Mouse (Mus musculus) urinary bladder, postnatal 36 days (tissue): ENCODE measurements around the gene Adgrg5.

Experiments
- DNase-seq, 2 experiments: peaks; one replicate each; pipeline ENCODE4 v3.0.0; 2022; ENCODE audit warnings: low spot score in 2 of 2, mixed read lengths in 1 of 2

The Adgrg5 gene

GRCm38 (mm10) chr8:94967554-94967953 is 44.1 kb downstream of the Adgrg5 start:
- DNase-seq = peak; percentile 65 to 73

GRCm38 (mm10) chr8:94973270-94973669 is 49.8 kb downstream of the Adgrg5 start:
- DNase-seq = no peak

GRCm38 (mm10) chr8:94973786-94974185 is 50.3 kb downstream of the Adgrg5 start:
- no peak for DNase-seq

GRCm38 (mm10) chr8:94974467-94975165 is 51.1 kb downstream of the Adgrg5 start, which contains the start of gene Adgrg1:
Gene Adgrg1 (plus strand): TSS chr8:94974751.
- no peak for DNase-seq

- DNase-seq = peak; percentile 64 to 67
Measured at GRCm38 (mm10) chr8:94976651-94977417, 53.3 kb downstream of the Adgrg5 start.

- DNase-seq = no peak
Measured at GRCm38 (mm10) chr8:94978131-94978530, 54.6 kb downstream of the Adgrg5 start.

GRCm38 (mm10) chr8:94978593-94979319 is 55.3 kb downstream of the Adgrg5 start:
- DNase-seq = no peak

GRCm38 (mm10) chr8:94980176-94980575 is 56.7 kb downstream of the Adgrg5 start:
- no peak for DNase-seq

- DNase-seq = no peak
Measured at GRCm38 (mm10) chr8:94980976-94981375, 57.5 kb downstream of the Adgrg5 start.

GRCm38 (mm10) chr8:94981848-94982247 is 58.4 kb downstream of the Adgrg5 start:
- DNase-seq = no peak

GRCm38 (mm10) chr8:94983146-94983545 is 59.7 kb downstream of the Adgrg5 start:
- no peak for DNase-seq

- DNase-seq = peak in 1 of 2 experiments; percentile 66
Measured at GRCm38 (mm10) chr8:94983881-94984516, 60.5 kb downstream of the Adgrg5 start.

- no peak for DNase-seq
Measured at GRCm38 (mm10) chr8:94985023-94985422, 61.5 kb downstream of the Adgrg5 start.

- no peak for DNase-seq
Measured at GRCm38 (mm10) chr8:94986676-94987075, 63.2 kb downstream of the Adgrg5 start.

GRCm38 (mm10) chr8:94987553-94987952 is 64.1 kb downstream of the Adgrg5 start:
- DNase-seq = no peak

GRCm38 (mm10) chr8:94988619-94989018 is 65.1 kb downstream of the Adgrg5 start:
- DNase-seq = no peak

GRCm38 (mm10) chr8:94989711-94990110 is 66.2 kb downstream of the Adgrg5 start:
- DNase-seq = no peak

GRCm38 (mm10) chr8:94990598-94991453 is 67.3 kb downstream of the Adgrg5 start:
- DNase-seq = no peak

GRCm38 (mm10) chr8:94991454-94991994 is 68.0 kb downstream of the Adgrg5 start:
- DNase-seq = no peak

- no peak for DNase-seq
Measured at GRCm38 (mm10) chr8:94992010-94992409, 68.5 kb downstream of the Adgrg5 start.

- DNase-seq = peak in 1 of 2 experiments; percentile 43
Measured at GRCm38 (mm10) chr8:94992534-94992933, 69.0 kb downstream of the Adgrg5 start.
